Mouse (Mus musculus) lung, postnatal 0 days (tissue): ENCODE measurements around the gene St3gal3.

Source experiments
- CTCF ChIP-seq: IDR thresholded peaks from 2 replicates; pipeline ENCODE4 v1.5.1; 2016; ENCODE audit warnings: antibody characterized with exemption, mild to moderate bottlenecking
- EP300 ChIP-seq: IDR thresholded peaks from 2 replicates; pipeline ENCODE4 v1.6.1; 2016; ENCODE audit warnings: antibody characterized with exemption, mild to moderate bottlenecking, control low read depth

DNA sequence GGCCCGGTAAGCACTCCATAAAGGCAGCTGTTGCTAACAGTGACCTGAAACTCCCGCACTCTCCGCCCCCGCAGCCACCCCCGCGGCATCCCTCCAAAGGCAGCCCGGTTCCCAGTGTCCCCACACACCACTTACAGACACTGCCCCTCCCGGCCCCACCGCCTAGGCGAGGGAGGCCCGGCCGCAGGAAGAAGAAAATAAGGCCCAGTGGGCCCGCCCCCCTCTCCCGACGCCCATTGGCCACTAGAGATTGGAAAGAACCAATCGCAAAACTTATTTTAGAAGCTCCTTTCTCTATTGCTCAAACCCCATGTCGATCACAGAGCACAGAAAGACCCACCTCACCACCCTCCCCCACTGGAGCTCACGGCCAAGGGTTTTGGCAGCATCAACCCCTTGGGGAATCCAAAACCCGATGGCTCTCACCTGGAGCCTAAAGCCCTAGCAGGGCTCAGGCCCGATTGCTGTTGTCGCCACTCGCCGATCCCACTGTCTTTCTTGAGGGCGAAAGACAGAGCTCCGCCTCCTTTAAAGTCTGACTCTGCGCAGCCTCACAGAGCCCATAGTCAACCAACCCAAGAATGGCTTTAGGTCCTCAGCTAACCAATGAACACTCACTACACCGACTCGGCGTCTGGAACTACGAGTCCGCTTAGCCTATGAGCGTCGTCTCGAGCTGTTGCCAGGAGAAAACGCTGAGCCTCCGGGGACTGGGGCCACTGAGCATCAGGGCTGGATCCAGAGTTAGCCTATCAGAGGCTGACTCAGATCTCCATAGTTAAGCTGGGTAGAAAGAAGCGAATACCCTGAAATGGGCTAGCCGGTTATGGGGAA, 45.0 kb upstream of the St3gal3 start, which contains the start of gene Kdm4a:
- TF ChIP-seq CTCF = no peak; the same call in 1 of the 2 replicates
- peak; percentile 70 for TF ChIP-seq EP300
